Mouse (Mus musculus) liver, adult 2 months (tissue): ENCODE measurements around the gene Xylt1.

Experiments
- CTCF ChIP-seq: fragments of 200-500 bp; IDR thresholded peaks from 2 replicates; pipeline ENCODE4 v1.5.1; 2011; ENCODE audit warnings: low read depth, low read length, control low read depth
- POLR2A ChIP-seq: fragments of 200-500 bp; IDR thresholded peaks from 2 replicates; pipeline ENCODE4 v1.6.1; 2011; ENCODE audit warnings: low read length, control low read depth; ENCODE audit not compliant: insufficient read depth; ENCODE audit errors: extremely low read depth

GRCm38 (mm10) chr7:117516896-117517295, 136.1 kb downstream of the Xylt1 start:
- TF ChIP-seq CTCF (no peak), POLR2A (no peak)
